Mouse (Mus musculus) telencephalon, adult 2 months (tissue): ENCODE measurements around the gene Lzts3.

Source experiments
- DNase-seq: peaks from one replicate; pipeline ENCODE4 v3.0.0-alpha.2; 2011; ENCODE audit warnings: low read depth, low spot score

Gene Lzts3

DNA sequence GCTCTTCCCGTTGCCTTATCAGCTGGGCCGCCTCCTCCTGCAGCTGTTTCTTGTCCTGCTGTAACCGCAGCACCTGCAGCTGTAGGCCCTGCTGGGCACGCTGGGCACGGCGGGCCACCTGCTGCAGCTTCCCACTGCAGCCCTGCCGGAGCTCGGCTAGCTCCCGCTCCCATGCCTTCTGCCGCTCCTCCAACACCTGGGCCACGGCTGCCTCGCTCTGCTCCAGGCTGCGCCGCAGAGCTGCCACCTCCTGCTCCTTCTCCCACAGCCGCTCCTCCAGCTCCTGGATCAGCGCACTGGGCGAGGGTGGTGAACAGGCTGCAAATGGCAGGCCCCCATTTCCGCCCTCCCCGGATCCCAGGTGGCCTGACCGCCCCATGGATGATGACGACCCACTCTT lies 6.8 kb downstream of the Lzts3 start:
- no peak for DNase-seq

DNA sequence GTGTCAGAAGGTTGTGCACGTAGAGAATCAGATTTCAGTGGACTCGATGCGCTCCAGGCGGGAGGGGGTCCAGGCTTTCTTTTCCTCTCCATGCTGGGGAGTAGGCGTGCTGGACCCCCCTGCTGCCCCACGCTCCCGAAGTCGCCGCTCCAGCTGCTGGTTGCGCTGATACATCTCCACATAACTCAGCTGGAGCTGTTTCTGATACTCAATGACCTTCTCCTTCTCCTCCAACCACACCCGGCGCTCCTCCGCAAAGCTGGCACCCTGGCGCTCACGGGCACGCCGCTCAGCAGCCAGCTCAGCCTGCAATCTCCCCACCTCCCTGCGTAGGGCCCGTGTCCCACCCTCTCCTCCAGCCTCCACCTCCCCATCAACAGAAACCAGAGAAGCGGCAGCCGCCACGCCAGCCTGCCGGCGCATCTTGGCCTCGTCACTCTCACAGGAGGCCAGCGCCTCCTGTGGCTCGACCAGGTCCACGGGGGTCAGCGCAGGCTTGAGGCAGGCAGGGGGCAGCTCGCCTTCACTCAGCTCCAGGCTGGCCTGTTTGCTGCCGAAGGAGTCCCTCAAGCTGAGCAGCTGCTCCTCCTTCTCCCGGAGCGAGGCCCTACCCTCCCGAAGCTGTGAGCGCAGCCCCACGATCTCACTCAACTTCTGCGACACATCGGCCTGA lies 7.7 kb downstream of the Lzts3 start:
- no peak for DNase-seq

DNA sequence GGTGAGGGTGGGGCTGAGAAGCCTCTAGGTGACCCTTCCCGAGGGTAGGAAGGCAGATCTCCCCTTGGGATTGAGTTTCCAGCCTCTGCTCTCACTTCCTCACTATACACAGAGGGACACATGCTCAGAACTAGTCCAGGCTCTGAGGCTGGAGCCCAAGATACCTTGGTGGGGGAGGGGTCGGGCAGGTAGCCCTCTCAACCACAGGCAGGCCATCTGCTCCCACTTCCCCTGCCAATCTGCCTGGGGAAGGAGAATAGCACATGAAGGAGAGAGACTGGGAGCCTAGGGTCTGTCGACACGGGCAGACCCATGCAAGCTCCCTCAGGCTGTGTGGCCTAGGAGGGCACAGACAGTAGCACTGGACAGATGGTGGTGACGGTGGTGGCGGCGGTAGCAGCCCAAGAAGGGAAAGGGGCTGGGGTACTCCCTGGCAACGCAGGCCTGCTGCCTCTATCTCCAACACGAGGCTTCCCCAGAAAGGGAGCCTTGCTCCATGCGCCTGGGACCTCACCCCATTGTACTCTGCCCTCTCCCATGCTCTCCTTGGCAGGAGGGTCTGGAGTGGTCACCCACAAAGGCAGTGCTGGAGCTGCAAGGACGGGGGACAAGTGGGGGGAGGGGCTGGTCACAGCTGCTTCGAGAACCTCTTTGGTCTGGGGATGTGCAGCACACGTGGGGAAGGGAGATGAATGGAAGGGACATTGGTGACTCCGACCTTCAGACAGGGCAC lies 8.4 kb downstream of the Lzts3 start:
- DNase-seq, result no peak

DNA sequence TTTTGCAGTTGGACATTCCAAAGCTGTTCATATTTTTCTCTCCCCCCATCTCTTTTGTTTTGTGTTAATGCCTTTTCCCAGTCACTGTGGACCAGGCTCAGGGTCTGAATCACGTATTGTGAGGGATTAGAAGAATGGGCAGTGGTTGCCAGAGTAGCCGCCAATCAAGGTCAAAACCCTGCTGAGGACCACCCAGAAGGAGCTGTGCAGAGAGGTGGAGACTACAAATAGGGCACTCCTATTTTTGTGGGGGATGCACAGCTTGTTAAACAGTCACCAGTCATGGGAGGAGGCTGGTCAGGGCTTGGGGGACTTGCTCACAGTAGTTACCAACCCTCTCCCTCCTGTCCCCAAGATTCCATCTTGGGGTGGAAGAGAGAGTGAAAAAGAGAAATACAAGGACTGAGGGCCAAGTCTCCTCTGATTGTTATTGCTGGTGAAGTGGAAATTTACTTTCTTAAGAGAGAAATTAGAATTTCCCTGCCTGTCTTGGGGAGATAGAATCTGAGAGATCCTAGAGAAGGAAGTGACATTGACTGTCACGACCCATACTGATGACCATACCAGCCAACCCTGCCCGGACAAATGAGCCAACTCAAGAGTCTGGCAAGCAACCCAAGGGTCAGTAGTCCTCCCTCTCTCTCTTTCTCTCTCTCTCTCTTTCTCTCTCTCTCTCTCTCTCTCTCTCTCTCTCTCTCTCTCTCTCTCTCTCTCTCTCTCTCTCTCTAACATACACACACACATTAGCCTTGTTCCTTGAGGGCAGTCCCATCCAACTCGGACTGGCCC lies 9.5 kb downstream of the Lzts3 start:
- DNase-seq, result no peak

DNA sequence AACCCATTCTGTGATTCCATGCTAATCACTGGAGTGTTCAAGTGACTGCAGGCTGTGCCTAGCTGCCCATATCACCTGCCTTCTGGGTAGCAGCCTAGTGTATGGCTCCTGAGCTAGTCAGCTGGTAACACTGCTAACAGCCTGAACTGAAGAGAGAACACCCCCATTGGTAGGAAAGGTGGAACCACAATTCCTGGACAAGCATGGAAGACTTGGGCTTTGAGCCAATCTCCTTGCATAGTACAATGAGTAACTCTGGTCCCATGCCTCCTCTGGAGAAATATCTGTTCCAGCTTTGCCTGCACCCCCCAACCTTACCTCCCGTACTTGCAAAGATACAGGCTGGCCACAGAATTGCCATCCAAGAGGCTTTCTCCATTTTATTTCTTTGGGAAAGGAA lies 10.2 kb downstream of the Lzts3 start:
- DNase-seq, result no peak

DNA sequence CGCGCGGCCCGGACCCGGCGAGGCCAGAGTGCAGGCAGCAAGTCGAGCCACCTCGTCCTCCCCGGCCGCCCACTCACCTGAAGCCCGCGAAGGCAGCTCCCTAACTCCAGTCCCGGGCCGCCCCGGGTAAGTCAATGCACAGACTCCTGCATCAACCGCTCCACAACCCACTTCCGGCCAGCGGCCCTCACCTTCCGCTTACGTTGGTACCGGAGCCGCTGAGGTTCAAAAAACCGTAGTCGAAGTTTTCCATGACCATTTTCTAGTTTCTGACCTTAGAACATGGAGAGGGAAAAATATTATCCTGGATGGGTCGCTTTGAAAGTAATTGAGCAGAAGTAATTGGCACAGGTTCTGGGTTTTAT lies 12.8 kb downstream of the Lzts3 start, which contains the start of the genes Fastkd5 and Ubox5:
Gene Fastkd5, minus strand, starts transcription at position 189 of the 365 bp plus-strand sequence.
Gene Ubox5, minus strand, starts transcription at position 200 of the 365 bp plus-strand sequence.
- DNase-seq, result peak; percentile 87

DNA sequence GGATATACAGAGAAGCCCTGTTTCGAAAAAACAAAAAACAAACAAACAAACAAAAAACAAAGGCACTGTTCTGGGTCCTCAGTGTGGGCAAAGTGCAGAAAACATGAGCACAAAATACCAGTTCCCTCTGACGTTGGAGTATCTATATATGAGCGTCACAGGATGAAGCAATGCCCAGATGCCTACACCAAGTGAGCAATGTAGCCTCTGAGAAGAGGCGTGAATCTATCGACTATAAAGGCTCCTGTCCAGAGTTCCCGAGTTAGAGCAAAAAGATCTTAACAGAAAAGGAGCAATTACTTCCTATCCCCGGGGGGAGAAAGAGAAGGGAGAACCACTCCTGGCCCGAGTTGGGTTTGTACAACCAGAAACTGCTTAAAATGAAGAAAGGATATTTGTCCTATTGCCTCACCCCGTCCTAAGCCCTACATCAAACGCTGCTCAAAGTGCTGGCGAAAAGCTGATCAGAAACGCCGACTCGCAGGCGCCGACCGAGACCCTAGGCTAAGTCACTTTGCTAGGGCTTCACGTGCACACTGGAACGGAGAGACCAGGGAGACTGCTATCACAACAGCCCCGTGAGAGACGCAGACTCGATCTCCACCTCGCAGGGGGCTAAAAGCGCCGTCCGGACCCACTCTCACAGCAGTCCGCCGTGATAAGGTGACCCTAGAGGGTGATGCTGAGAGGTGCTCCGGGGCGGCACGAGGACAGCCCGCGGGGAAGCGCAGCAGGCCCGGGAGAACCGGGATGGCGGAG lies 13.3 kb downstream of the Lzts3 start:
- DNase-seq, result no peak

DNA sequence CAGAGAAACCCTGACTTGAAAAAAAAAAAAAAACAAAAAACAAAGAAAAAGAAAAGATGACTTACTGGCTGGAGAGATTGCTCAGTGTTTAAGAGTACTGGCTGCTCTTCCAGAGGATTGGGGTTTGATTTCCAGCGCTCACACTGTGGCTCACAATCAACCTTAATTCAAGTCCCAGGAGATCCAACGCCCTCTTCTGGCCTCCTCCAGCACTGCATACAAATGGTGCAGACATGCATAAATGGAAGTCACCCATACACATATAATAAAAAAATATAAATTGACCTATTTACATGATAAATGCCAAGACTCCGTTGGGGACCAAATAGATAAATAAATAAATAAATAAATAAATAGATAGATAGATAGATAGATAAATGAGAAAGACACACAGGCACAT lies 14.2 kb downstream of the Lzts3 start:
- no peak for DNase-seq

DNA sequence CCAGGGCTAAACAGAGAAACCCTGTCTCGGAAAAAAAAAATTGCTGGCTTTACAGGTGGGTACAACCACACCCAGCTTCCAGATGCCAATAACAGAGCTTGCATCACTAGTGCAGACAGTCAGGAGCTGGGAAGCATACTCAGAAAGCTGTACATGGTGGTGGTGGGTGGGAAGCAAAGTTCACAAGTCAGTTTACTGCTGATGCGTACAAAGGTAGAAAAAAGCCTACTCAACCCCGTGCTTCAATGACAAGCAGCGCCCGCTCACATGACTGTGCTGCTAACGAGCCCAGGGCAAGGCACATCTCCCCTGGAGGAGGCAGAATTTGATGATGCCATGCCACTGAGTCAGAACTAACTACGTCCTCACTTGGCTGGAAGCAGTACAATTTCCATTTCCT lies 23.6 kb downstream of the Lzts3 start:
- no peak for DNase-seq

DNA sequence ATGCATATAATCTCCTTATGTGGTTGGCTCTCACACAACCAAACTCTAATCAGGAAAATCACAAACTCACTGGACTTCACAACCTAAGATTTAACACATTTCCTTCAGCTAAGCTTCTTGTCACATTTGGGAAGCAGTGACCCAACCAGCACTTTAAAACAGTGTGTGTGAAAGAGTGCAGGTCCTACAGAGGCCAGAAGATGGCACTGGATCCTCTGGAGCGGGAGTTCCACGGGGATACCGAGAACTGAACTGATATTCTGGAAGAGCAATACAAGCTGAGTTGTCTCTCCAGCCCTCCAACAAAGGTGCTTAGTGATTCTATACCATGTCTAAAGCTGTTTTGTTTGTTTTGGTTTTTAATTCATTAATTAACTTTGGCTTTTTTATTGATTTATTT lies 29.5 kb downstream of the Lzts3 start:
- no peak for DNase-seq

DNA sequence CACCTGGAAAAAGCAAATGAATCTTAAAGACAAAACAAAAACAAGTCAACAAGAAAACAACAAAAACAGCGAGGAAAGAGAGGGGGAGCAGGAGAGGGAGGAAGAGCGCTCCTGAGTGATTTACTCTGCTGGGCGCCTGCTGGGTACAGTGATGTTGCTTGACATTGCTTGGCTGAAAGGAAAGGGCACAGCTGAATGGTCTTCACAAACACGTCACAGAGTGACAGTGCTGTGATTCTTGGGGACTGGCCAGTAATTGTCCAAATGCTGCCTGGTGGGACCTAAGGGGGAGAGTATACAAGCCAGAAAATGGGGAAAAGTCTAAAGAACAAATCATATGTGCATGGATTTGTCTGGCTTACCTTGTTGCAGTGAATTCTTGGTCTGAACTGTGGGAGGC lies 40.4 kb downstream of the Lzts3 start:
- DNase-seq, result no peak

DNA sequence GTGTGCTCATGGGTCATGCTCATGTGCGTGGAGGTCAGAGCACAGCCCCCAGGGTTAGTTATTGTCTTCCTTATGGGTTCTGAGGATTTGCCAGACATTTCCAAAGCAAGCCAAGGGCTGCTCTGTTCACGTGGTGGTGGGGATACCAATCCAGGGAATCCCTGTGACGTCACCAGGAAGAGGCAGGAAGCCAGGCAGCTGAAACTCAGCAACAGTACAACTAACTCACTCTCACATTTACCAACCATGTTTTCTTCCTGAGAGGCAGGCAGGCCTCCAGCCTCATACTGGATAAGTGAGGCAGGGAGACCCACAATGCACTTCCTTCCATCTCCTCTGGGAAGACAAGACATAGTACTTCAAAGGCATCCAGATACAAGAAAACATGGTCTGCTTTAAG lies 44.2 kb downstream of the Lzts3 start:
- no peak for DNase-seq

DNA sequence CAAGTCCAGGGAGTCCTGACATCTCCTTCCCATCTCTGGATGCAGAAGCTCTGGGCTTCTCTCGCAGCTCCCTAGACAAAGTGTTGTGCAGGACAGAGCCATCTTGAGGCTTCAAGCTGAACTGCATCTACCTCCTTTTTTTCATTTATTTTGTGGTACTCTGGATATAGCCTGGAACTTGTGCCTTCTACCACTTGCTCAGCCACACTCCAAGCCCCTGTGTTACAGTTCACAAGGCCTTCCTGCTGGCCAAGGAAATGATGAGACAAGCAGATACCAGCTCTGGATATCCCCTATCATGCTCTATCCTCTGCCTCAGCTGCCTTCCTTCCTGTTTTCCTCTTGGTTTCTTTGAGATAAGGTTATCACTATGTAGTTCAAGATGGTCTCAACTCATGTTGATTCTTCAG lies 45.0 kb downstream of the Lzts3 start:
- DNase-seq, result peak; percentile 17

DNA sequence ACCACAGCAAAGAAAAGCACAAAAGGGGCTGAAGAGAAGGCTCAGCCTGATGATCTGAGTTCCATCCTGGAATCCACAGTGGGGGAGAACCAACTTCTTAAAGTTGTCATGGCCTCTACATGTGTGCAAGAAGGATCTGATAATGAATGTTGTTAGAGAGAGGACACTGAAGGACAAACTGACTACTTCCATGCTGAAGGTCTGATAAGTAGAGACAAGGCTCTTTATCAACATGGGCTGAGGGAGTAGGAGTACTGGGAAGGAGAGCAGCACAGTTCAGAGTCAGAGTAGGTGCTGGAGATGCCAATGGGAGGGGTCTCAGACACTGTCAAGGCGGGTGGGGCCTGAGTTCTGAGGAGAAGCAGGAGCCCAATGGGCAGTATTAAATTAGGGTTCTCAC lies 47.0 kb downstream of the Lzts3 start:
- no peak for DNase-seq

DNA sequence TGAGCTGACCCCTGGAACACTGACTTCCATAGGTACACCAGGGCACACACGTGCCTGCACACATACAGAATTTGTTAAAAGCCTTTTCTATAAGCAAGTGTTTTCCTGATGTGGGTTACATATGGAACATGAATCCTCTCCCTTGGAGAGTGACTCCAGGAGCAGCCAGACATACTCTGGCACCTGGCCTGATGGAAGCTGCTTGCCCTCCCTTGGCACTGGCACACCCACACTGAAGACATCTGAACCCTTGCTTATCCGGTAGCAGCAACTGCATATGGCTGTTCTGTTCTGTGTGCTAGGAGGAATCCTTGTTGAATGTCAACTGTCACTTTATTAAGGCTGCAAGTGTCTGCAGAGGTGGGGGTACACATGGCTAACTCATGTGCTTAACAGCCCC lies 51.6 kb downstream of the Lzts3 start:
- DNase-seq, result no peak

DNA sequence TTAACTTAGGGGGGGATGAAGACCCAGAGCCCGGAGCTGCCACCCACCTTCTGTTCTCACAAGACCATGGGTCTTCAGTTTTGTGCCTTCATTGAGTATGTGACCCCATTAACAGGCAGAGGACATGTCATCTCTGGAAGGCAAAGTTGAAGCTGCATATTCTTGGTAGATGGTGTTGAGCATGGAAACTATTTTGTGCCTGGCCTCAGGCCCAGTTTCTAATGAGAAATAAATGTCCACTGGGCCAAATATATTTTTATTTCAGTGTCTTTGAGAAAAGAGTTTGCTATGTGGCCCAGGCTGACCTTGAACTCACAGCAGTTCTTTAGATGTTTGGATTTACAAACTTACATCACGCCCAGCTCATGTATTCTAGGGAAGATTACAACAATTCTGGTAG lies 52.8 kb downstream of the Lzts3 start:
- DNase-seq, result no peak

DNA sequence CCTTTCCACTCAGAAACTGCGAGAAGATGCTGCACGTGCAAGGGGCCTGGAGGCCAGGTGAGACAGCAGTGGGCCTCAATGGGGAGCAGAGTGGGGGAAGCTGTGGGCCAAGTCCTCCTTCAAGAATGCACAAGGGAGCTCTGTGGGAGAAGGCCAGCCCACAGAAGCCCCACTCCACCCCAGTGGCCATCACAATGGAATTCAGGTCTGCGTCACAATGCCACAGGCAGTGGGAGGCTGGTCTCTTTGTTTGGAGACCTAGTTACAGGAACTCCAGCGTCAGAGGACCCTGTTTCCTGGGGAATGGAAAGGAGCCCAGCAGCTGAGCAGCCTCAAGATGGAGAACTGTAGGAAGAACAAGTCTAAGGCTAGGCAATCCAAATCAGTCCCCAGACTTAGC lies 53.4 kb downstream of the Lzts3 start:
- DNase-seq, result no peak

DNA sequence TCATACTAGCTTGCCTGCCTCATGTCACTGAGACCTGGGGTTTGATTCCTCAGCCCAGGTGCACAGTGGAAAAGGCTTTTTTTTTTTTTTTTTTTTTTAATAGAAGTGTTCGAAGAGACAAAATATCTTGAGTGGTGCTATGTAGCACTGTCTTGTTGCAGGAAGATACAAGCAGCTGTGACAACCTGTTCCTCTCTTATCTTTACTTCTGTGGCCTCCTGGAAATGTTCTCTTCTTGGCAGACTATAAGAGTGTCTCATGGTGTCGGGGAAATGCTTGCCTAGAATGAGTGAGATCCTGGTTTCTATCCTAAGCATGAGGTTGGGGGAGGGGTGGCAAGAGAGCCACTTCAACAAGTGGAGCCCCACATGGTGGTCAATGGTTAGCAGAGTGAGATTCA lies 54.2 kb downstream of the Lzts3 start:
- DNase-seq, result no peak

DNA sequence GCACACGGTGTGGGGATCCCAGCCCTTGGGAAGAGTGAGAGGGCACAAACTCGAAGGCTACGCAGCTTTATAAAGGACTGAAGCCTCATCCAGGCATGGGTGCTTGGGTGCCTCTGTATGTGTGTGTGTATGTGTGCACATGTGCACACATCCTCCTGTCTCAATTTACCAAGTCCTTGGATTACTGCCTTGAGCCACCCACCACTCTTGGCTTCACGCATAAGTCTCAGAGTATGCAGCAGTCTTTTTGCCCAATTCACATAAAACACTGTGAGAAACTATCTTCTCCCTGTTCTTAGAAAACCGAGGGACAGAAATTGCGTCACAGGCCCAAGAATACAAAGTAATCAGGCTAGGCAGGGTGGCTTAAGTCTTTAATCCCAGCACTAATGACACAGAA lies 56.6 kb downstream of the Lzts3 start:
- peak; percentile 64 for DNase-seq

DNA sequence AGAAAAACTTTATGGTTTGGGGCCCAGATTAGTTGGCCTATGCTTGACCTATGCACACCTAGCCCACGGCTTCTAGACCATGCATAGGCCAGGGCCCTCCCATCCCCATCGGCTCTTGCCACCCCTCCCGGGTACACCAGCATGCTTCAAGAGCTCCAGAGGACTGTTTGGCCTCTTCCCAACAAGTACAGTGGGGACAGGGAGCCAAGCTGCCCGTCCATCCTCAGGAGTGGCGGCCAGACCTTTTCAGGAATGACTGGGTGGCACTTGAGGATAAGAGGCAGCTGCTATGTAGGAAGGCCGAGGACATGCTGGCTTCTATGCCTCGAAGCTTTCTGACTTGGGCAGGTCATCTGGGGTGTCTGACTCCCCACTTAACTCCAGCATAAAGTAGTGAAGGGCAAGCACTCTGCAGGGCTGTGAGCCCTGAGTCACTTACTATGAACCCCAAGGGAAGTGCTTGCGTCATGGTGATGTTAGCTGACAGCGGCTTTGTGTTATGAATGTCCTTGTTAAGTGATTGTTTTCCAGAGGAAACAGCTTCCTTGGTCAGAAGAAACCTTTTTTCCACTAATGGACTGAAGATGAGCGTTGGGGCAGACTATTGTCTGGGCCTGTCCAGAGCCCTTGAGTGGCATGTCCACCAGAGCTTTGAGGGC lies 58.6 kb downstream of the Lzts3 start:
- no peak for DNase-seq
